Mouse (Mus musculus): ENCODE results near the gene Olfr66.

DNA sequence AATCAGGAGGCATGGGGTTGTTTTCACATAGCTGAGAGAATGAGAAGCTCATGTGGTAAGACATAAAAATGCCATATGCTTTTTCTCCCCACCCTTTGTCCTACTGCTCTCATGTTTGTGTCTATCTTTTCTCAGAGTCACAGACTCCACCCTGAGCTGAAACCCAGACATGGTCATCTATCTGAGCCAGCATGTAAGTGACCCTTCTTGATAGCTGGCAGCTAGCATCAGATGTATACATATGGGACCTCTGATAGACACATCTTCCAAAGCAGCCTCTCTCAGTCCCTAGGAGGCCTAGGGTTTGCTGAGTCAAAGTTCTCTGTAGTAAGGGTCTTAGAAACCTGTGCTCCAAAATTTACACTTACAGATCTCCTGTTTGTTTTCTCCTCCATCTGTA lies 20.3 kb downstream of the Olfr66 start:
- TF ChIP-seq GABPA (IDR thresholded peaks at IDR 0.05; ENCODE audit: insufficient replicate concordance, low read depth, low read length) (no peak), CTCF (conservative IDR thresholded peaks at IDR 0.05 in 1 of 2, IDR thresholded peaks at IDR 0.05 in 1 of 2; ENCODE audit: low read depth in 2 of 2, low read length in 2 of 2) (no peak), MAFK (IDR thresholded peaks at IDR 0.05; ENCODE audit: insufficient replicate concordance, low read length) (no peak), EP300 (IDR thresholded peaks at IDR 0.05; ENCODE audit: low read length) (no peak), MEF2A (IDR thresholded peaks at IDR 0.05; ENCODE audit: borderline replicate concordance, low read depth, low read length) (no peak), SMC3 (IDR thresholded peaks at IDR 0.05; ENCODE audit: low read depth, low read length) (no peak), ZMIZ1 (IDR thresholded peaks at IDR 0.05; ENCODE audit: low read depth, low read length) (no peak), MAX (IDR thresholded peaks at IDR 0.05; ENCODE audit: low read length) (no peak)
